Mouse (Mus musculus) Patski (cell line): ENCODE measurements around the gene Ube2f. TPM values are rescaled to one million over a fixed set of nuclear protein-coding genes. Genes with fewer than 3 reads are reported as not detected.

Source experiments
- ATAC-seq: fragments of 100-300 bp; one replicate; pipeline ENCODE4 v1.8.0; 2021
- CTCF ChIA-PET: fragments of 350-600 bp; sonication (Branson Sonifier 250); formaldehyde crosslinking; loops from one replicate; lab custom pipeline; 2022; ENCODE audit warnings: inconsistent platforms; lab: Charles Lee
- POLR2A ChIA-PET: fragments of 350-600 bp; sonication (Branson Sonifier 250); formaldehyde crosslinking; loops from one replicate; lab custom pipeline; 2022; ENCODE audit warnings: antibody characterized with exemption, inconsistent platforms; lab: Charles Lee
- DNase-seq: peaks from one replicate; pipeline ENCODE4 v3.0.0-alpha.2; 2011; ENCODE audit warnings: low read depth, low spot score
- H3K27me3 ChIP-seq: fragments of 371-371 bp; one replicate; pipeline ENCODE4 v1.5.1; 2021
- CTCF ChIP-seq: fragments of 100-300 bp; IDR thresholded peaks from one replicate; pipeline ENCODE4 v1.5.1; 2021
- in situ Hi-C: fragments of 300-500 bp; cut with MboI; formaldehyde crosslinking; loops from 3 replicates; pipeline ENCODE4 v1.11.1; 2018; ENCODE audit warnings: low pct_unique_long_range_greater_than_20kb, mixed read lengths
- polyA plus RNA-seq: library from polyadenylated mRNA; unstranded; gene quantifications from one replicate; pipeline ENCODE4 v1.2.3, GENCODE M21; 2021

Gene Ube2f
- polyA plus RNA-seq, 1 experiment from 2014 or later: 94.5 TPM

DNA sequence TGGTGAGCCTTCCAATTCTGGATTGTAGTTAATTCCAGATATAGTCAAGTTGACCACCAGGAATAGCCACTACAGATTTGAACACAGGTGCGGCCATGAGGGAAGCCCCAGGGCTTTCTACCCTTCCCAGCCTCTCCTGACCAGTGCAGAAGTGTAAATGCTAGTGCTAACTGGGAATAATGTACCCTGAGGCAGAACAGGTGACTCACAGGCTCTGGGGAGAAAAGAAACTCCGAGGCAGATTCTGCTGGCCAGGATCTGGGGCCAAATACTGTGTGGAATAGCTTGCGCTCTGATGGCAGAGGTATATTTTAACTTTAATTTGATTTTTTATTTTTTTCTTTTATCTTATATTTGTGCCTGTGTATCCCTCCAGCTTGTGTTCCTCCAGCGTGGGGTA lies 54.5 kb downstream of the Ube2f start:
- POLR2A ChIA-PET: interaction anchor here (1.4 kb wide), 1 partner anchor 16 kb away, joined by 4 read pairs; no protein-coding TSS in a partner anchor
- ATAC-seq (no peak), DNase-seq (no peak)
- in situ Hi-C loops: no loop called here
- CTCF ChIA-PET: no interaction called here
- TF ChIP-seq CTCF: no peak
- no peaks in the 10 kb centered on the region for H3K27me3 ChIP-seq

DNA sequence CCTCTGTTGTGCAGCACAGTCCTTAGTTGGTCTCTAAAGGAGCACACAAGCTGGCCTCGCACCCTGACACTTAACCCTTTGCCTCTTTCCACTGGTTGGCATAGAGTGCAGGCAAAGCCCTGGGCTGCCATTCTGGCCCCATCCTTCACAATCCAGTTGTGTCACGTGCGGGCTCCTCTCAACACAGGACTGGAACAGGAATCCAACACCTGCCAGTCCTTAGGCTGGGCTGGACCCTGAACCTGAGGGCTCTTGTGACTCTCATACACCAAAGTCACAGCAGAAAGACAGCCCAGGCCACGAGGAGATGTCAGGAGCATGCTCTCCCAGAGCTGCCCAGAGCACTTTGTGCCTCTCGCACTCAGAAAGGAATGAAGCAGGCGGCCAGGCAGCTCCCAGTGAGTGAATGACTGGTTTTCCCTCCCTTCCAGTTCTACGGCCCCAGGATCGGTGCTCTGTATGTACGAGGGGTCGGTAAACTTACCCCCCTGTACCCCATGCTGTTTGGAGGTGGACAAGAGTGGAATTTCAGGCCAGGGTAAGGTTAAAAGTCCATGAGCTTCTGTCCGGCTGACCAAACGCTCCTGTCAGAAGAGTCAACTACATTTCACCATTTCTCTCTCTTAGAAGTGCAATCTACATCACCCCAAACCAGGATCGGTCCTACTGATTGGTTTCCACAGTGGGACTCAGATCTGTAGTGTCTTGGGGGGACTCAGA lies 59.4 kb downstream of the Ube2f start:
- TF ChIP-seq CTCF: no peak
- ATAC-seq: no peak
- in situ Hi-C loops: no loop called here
- POLR2A ChIA-PET: interaction anchor here (0.6 to 1.6 kb wide), 2 partner anchors 8 to 11 kb away, joined by 3 read pairs; no protein-coding TSS in a partner anchor
- no peaks in the 10 kb centered on the region for H3K27me3 ChIP-seq
- CTCF ChIA-PET: no interaction called here
- DNase-seq: no peak

DNA sequence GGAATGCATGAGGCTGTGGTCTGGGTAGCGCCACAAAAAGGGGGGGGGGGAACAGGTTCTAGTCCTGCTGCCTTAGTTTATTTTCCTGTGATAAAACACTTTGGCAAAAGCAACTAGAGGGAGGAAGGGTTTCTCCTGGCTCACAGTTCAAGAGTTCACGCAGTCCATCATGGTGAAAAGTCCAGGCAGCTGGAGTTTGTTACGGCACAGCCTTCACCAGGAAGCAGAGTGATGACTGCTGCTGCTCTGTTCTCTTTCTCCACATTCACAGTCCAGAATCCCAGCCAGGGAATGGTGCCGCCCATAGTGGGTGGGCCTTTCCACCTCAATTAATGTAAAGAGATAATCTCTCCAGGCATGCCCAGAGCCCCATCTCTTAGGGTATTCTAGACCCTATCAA lies 62.2 kb downstream of the Ube2f start:
- DNase-seq (no peak), ATAC-seq (no peak)
- ChIA-PET POLR2A (interaction anchor here (0.6 to 2.4 kb wide), 4 partner anchors 10 to 703 kb away, joined by 3 to 9 read pairs (median 4); partner anchors contain the start of gene Espnl), CTCF (no interaction called here)
- in situ Hi-C loops: no loop called here
- no peak for TF ChIP-seq CTCF
- H3K27me3 ChIP-seq: no peaks in the 10 kb centered on the region

DNA sequence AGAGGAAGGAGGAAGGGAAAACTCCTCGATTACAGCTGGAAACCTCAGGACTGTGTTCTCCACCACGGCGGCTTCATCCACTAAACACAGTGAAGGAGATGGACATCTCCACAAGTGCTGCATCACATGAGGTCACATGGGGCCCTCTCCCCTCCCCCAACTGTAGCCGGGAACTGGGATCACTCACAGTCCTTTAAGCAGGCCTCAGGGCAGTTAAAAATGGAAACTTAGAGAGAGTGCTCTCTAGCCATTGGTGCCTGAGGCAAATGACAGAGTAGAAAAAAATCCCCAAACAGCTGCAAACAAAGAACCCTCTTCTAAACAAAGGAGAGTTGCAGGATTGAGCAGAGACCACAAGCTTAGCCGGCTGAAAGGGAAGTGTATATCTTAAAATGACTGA lies 63.1 kb downstream of the Ube2f start:
- ChIA-PET POLR2A (interaction anchor here (0.7 to 2.4 kb wide), 3 partner anchors 9 to 139 kb away, joined by 4 to 9 read pairs (median 6); partner anchors contain the start of gene Espnl), CTCF (interaction anchor here (0.7 to 1.0 kb wide), 2 partner anchors 11 to 131 kb away, joined by 3 to 4 read pairs; no protein-coding TSS in a partner anchor)
- in situ Hi-C loops: no loop called here
- ATAC-seq (no peak), DNase-seq (no peak)
- no peaks in the 10 kb centered on the region for H3K27me3 ChIP-seq
- TF ChIP-seq CTCF: no peak

DNA sequence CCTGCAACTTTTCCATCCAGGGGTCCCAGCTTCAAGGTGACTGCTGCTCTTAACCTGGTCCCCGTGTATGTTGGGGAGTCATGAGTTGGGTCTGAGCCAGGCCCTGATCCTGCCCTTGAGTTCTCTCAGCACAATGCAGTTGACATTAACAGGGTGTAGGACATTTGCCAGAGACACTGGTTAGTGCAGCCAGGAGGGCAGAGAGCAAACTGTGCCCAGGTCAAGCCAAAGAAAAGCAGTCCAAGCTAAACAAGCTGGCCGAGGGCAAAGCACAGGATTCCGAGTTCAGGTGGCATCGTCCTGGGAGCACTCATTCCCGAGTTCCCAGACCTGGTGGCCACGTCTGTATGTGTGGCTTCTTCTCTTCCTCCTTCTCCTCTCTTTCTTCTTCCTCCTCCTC lies 67.6 kb downstream of the Ube2f start:
- H3K27me3 ChIP-seq: no peaks in the 10 kb centered on the region
- in situ Hi-C loops: no loop called here
- ChIA-PET POLR2A (interaction anchor here (0.6 kb wide), 1 partner anchor 9 kb away, joined by 3 read pairs; no protein-coding TSS in a partner anchor), CTCF (interaction anchor here (1.2 kb wide), 1 partner anchor 11 kb away, joined by 3 read pairs; no protein-coding TSS in a partner anchor)
- ATAC-seq (no peak), DNase-seq (no peak)
- TF ChIP-seq CTCF: no peak

DNA sequence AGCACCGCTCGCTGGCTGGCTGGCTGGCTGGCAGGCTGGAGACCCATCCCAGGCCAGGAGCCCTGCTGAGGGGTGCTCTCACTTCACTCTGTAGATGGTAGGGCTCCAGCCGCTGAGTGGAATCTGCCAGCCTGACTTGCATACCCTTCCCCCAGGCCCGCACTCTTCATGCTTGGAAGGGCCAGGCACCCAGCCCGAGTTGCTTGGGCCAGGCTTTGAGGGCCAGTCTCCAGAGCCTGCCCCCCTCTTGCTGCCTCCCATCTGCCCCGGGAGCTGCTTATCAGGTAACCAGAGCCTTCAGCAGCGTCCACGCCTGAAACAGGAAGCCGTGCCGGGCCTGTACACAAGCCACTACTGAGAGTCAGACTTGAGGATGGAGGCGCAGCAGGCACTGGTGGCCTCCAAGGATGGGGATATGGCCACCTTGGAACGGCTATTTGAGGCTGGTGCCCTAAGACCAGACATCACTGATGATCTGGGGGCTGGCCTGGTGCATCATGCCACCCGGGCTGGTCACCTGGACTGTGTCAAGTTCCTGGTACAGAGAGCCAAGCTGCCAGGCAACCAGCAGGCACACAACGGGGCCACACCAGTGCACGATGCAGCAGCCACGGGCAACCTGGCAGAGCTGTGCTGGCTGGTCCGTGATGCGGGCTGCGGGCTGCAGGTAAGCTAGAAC lies 71.8 kb downstream of the Ube2f start, which contains the start of gene Espnl:
Espnl (plus strand) TSS at position 316 of the 679 bp plus-strand sequence.
- POLR2A ChIA-PET: interaction anchor here (1.2 to 1.5 kb wide), 2 partner anchors 9 to 11 kb away, joined by 5 to 6 read pairs; no protein-coding TSS in a partner anchor
- no peaks in the 10 kb centered on the region for H3K27me3 ChIP-seq
- DNase-seq (no peak), ATAC-seq (no peak)
- in situ Hi-C loops: no loop called here
- CTCF ChIA-PET: no interaction called here
- no peak for TF ChIP-seq CTCF

DNA sequence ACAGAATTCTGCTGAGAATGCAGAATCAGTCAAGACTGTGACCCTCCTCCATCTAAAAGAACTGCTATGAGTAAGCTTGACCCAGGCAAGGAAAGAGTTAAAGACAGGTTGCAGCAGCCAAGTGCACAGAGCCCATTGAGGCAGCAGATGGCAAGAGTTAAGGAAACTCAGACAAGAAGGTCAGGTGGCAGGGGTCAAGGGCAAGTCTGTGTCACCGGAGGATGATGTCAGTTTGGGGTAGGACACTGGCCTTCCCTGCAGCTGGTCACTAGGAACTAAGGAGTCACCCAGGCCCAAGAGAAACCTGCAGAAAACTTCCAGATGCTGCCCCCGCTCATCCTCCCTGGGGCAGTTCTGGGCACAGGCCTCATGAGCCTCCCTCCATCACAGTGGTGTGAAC lies 74.5 kb downstream of the Ube2f start:
- ATAC-seq (no peak), DNase-seq (no peak)
- ChIA-PET POLR2A (no interaction called here), CTCF (interaction anchor here (1.2 kb wide), 1 partner anchor 11 kb away, joined by 4 read pairs; no protein-coding TSS in a partner anchor)
- TF ChIP-seq CTCF: no peak
- in situ Hi-C loops: no loop called here
- H3K27me3 ChIP-seq: no peaks in the 10 kb centered on the region

DNA sequence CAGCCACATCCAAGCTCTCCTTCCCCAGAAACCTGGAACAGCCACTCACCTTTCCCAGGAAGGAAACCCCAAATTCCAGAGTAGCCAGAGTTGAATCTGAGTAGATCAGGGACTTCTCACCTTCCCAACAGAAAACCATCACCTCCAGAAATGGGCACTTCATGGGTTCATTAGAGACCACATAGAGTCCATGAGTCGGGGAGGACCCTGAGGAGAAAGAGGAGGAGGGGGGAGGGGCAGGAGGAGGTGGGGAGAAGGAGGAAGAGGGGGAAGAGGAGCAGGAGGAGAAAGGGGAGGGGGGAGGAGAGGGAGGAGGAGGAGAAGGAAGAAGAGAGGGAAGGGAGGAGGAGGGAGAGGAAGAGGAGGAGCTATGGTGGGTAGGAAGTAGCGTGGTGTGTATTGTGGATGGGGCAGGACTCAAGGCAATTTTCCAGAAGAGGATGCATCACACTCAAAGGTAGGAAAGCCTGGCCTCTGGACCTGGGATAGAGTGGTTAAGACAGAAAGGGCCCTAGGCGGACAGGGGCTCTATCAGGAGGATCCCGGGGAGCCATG lies 75.5 kb downstream of the Ube2f start:
- ChIA-PET POLR2A (no interaction called here), CTCF (no interaction called here)
- in situ Hi-C loops: no loop called here
- TF ChIP-seq CTCF: no peak
- no peak for DNase-seq
- no peaks in the 10 kb centered on the region for H3K27me3 ChIP-seq
- ATAC-seq: no peak

DNA sequence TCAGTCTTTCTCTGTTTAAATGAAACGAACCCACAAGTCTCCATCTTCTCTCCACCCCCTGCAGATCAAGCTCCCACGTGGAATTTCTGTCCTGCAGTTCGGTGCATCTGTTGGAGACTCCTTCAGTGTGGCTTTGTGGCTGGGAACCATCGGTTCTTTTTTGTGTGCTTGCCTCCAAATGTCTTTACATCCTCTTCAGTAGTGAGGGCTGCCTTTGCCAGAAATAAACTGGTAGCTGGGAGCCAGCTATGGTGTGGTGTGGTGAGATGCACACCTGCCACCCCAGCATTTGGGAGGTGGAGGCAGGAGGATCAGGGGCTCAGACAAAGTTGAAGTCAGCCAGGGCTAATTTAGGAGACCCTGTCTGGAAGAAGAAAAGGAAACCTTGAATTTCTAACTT lies 82.0 kb downstream of the Ube2f start:
- in situ Hi-C loops: no loop called here
- no peaks in the 10 kb centered on the region for H3K27me3 ChIP-seq
- ATAC-seq: no peak
- CTCF ChIA-PET: no interaction called here
- DNase-seq: no peak
- POLR2A ChIA-PET: interaction anchor here (0.7 kb wide), 1 partner anchor 497 kb away, joined by 3 read pairs; no protein-coding TSS in a partner anchor
- TF ChIP-seq CTCF: no peak

DNA sequence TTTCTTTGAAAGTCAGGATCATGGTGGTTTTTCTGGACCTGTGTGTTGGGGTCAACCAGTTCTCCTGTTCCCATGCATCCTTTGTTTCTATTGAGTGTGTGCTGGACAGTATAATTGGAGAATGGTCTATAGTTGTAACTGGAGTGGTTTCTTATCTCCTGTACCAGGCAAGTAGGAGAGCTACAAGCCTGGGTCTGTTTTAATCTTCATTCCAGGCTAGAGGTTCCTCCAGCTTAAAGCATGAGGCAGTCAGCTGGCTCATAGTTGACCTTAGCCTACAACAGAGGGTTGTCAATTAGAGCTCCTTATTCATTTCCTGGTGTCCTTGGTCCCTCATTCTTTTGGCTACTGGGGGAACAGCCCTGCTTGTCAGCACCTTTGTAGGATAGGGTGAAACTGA lies 83.5 kb downstream of the Ube2f start:
- no peak for ATAC-seq
- TF ChIP-seq CTCF: no peak
- ChIA-PET CTCF (no interaction called here), POLR2A (interaction anchor here (0.6 kb wide), 1 partner anchor 60 kb away, joined by 3 read pairs; no protein-coding TSS in a partner anchor)
- in situ Hi-C loops: no loop called here
- DNase-seq: no peak
- H3K27me3 ChIP-seq: no peaks in the 10 kb centered on the region
